Mouse (Mus musculus) gastrocnemius, postnatal 10 days (tissue): ENCODE measurements around the gene Nupr1l. TPM values are rescaled to one million over a fixed set of nuclear protein-coding genes. Genes with fewer than 3 reads are reported as not detected.

Source experiments
- DNase-seq: peaks from one replicate; pipeline ENCODE4 v3.0.0; 2021; ENCODE audit warnings: mixed read lengths
- total RNA-seq, 2 experiments: library from RNA; stranded (reverse); gene quantifications; 2 replicates each; pipeline ENCODE4 v1.2.3; 2021

Nupr1l gene
- total RNA-seq, 2 experiments from 2014 or later: 0.45 to 1.4 TPM

- no peak for DNase-seq
Measured at GRCm38 (mm10) chr5:129918065-129918651, 9.8 kb downstream of the Nupr1l start.

- no peak for DNase-seq
Measured at GRCm38 (mm10) chr5:129918752-129919151, 10.4 kb downstream of the Nupr1l start.

DNA sequence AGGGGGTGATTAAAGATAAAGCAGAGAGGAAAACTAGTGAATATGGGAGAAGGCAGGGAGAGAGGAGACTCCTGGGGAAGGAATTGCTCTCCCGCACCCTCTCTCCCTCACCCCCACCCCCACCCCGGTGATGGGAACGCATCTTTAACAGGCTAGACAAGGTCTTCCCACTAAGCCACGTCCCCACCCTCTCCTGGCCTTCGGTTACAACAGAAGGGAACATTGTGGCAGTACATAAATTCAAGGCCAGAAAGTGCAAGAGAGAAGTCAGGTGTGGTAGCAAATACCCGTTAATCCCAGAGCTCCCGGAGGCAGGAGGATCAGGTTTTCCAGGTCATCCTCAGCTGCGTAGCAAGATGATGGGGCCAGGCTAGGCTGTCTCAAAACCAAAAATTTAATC lies 11.0 kb downstream of the Nupr1l start:
- no peak for DNase-seq

GRCm38 (mm10) chr5:129921972-129922371 lies 13.6 kb downstream of the Nupr1l start:
- DNase-seq: no peak

- DNase-seq: no peak
Measured at GRCm38 (mm10) chr5:129924820-129925452, 16.6 kb downstream of the Nupr1l start.

GRCm38 (mm10) chr5:129925933-129926332 lies 17.6 kb downstream of the Nupr1l start:
- DNase-seq: no peak

GRCm38 (mm10) chr5:129929924-129930855 lies 21.9 kb downstream of the Nupr1l start:
- DNase-seq: no peak

GRCm38 (mm10) chr5:129936941-129937340 lies 28.6 kb downstream of the Nupr1l start:
- no peak for DNase-seq

- no peak for DNase-seq
Measured at GRCm38 (mm10) chr5:129940281-129940680, 31.9 kb downstream of the Nupr1l start.

GRCm38 (mm10) chr5:129940736-129941494 lies 32.6 kb downstream of the Nupr1l start:
- DNase-seq: no peak

DNA sequence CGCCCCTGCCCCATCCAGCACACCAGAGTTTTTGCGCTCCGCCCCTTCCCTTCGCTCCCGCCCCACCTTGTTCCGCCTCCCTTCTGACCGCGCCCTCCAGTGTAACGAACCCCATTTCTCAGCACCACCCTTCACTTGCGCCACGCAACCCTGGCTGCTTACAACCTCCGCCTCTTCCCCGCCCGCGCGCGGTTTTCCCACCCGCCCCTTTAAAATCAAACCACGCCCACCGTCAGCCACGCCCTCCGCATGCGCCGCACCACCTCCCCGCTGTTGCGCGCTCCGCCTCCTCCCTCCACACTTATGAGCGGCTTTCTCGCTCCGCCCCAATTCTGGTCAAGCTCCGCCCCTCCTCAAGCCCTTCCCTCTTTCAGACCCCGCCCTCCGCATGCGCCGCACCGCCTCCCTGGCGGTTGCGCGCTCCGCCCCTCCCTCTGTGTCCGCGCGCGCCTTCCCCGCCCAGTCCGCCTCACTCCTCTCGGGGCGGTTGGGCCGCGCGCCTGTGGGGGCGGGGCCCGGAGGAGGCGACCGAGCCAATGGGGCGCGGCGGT lies 33.2 kb downstream of the Nupr1l start, which contains the start of gene Vkorc1l1:
Vkorc1l1 (plus strand) TSS at position 476 of the 551 bp plus-strand sequence.
- peak; percentile 99 for DNase-seq

- DNase-seq: peak; percentile 37
Measured at GRCm38 (mm10) chr5:129942073-129942939, 34.0 kb downstream of the Nupr1l start.

DNA sequence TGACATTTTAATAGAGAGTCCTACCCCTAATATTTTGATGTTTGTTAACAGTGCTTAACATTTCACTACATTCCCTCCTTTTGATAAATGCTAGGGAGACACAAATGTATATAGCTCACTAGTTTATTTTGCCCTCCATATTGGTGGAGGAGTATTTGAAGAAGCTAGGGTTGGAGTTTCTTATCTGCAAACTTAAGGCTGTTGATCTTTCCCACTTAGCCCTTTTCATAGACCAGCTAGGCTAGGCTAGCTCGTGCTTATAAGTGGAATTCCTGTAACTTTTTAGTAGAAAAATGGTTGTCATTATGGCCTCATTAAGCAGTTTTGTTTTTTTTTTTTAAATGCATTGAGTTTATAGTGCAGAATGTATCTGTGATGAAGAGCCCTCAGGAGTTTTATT lies 35.1 kb downstream of the Nupr1l start:
- DNase-seq: no peak

DNA sequence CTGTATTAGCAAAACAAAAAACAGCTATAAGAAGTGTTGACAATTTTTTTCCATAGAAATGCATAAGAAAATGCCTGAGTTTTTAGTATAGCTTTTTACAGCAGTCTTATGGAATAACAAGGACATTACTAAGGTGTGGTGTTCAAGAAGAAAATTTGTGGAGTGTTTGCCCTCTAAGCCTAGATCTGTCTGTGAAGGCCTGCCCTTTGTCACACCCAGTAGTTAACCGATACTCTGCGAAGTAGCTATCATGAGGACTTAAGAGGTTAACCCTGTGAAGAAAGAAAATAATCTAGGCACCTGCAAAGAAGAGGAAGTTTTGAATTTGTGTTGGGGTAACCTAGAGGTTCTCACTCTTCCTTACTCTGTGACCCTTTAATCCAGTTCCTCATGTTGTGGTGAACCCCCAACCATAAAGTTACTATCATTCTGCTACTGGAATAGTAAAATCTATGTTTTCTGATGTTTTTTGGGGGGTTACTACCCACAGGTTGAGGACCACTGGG lies 39.2 kb downstream of the Nupr1l start:
- no peak for DNase-seq

- DNase-seq: no peak
Measured at GRCm38 (mm10) chr5:129952143-129952542, 43.8 kb downstream of the Nupr1l start.

DNA sequence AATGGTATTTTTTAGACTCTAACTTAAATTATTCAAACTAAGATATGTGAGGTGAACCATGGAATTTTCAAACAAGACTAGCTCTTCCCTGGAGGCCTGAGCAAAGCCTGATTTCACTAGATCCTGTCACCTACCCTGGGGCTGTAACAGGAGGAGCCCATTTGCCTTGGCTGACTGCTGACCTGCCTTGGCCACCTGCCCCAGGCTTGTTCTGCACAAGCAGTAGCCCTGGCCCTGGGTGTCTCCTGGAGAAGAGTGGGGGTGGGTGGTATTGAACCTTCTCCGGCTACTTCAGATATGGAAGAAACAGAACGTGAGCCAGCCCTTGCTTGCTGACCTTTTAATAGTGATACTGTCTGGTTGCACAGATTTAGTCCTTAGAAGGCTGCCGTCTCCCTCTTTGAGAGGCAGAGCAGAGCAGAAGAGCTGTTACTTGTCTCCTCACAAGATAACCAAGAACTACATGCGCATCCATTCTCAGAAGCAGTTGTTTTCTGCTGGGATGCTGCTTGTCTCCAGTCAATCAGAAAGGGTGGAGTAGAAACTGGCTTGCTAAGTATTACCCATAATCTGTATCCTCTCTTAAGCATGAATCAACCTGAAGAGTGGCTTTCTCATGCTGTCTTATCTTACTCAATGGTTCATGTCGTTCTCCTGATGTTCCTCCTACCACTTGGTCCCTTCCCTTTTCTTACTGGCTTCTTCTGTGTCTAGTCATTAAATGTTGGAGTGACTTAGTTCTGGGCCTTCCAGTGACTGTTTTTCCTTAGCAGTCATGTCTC lies 46.3 kb downstream of the Nupr1l start:
- peak; percentile 42 for DNase-seq

GRCm38 (mm10) chr5:129955792-129956191 lies 47.5 kb downstream of the Nupr1l start:
- DNase-seq: no peak

DNA sequence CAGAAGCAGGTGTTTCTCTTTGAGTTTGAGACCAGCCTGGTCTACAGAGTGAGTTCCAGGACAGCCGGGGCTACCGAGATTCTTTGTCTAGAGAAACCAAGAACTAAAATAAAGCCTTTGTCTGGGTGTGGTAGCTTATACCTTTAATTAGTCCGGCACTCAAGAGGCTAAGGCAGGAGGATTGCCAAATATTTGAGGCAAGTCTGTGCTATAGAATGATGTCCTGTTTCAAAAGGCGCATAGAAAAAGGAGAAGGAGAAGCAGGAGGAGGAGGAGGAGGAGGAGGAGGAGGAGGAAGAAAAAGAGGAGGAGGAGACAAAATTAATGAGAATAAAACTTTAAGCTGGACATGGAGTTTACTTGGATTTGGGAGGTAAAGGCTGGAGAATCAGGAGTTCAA lies 54.9 kb downstream of the Nupr1l start:
- DNase-seq: no peak
